Mouse (Mus musculus) lung, postnatal 0 days (tissue): ENCODE measurements around the gene Abcc5.
A peak's percentile ranks its signal among the peaks of the same experiment; 100 is the strongest.

ENCODE experiments used
- CTCF ChIP-seq: IDR thresholded peaks from 2 replicates; pipeline ENCODE4 v1.5.1; 2016; ENCODE audit warnings: antibody characterized with exemption, mild to moderate bottlenecking
- EP300 ChIP-seq: IDR thresholded peaks from 2 replicates; pipeline ENCODE4 v1.6.1; 2016; ENCODE audit warnings: antibody characterized with exemption, mild to moderate bottlenecking, control low read depth

DNA sequence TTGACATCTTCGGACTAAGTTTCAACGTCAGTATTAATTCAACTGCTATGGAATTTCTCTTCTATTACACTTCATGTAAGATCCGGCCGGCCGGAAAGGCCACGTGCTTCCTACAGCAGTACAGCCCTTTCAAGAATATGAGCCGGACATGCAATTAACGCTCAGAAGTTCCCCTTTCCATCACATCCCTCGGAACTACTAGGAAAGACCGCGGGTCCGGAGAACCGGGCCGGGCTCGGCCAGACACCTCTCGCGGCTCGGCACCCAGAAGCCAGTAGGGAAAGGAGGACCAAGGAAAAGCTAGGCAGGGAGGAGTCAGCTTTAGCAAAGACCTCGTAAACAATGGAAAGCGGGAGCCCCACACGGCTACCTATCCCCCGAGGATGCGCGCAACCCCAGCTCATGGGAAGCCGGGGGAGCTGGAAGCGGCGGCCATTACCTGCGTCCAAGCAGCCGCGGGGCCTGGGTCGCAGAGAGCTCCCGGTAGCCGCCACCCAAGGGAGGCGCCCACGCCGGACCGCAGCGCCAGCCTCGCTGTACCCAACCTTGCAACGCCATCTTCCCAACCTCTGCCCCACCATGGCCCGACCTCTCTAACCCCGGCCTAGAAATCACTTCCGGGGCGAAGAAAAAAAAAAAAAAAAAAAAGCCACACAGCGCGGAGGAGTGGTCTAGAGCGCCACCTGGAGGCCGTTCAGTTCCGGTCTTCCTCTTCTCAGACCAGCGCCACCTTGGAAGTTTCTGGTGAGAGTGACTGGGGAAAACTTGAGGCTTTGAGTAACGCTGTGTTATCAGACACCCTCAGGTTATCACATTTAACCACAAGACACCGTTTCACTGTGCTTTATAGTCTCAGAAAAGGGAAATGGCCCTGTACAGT lies 124.2 kb downstream of the Abcc5 start, which contains the start of gene Parl:
- TF ChIP-seq EP300 (peak; percentile 49; the same call in 1 of the 2 replicates), CTCF (peak; percentile 95)
